Mouse (Mus musculus): ENCODE results near the gene Zfp804a. TPM values are rescaled to one million over a fixed set of nuclear protein-coding genes. Genes with fewer than 3 reads are reported as not detected.

Zfp804a gene
- polyA plus RNA-seq, 1 experiment from 2014 or later = 0.64 TPM

GRCm38 (mm10) chr2:82294932-82295493 is 242.0 kb downstream of the Zfp804a start:
- H3K9me3 ChIP-seq = no peaks in the 10 kb centered on the region
- H3K4me3 ChIP-seq = no peak overlapping the region
- peak; percentile 80; the same call in 1 of the 2 replicates for ATAC-seq (ENCODE audit: insufficient number of reproducible peaks, low FRiP score, low TSS enrichment, low read depth)
- no peak overlapping the region for H3K4me2 ChIP-seq
- H3K36me3 ChIP-seq = no peaks in the 10 kb centered on the region
- 31% methylated on average over 2 of the region's 2 CpGs for WGBS
- no peak overlapping the region for H3K9ac ChIP-seq
- H3K27ac ChIP-seq = no peak overlapping the region
- H3K27me3 ChIP-seq = no peaks in the 10 kb centered on the region
- H3K4me1 ChIP-seq = no peaks in the 10 kb centered on the region
